32 mouse cellular contexts compared by ENCODE assay signal in the genomic region with DNA sequence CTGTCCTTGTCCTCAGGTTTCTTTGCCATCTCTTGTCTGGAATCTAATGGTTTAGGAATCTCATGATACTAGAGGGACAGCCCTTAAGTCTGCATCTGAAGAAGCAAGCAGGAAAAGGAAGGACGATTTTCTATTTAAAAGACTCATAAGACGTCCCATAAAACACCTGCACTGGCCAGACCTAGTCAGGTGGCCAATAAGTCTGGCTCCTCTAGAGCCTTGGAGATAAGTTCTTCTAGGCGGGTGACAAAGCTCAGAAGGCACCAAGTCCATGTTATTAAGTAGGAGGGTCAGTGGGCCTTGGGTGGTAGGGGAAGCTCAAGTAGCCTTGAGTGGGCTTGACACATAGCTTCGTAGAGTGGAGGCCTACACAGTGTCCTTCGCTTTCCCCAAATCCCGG.
"Had no signal": no experiment of that assay in that cellular context is flagged by ENCODE, and none has a peak within 500 bp of the region (broad histone marks: within the 10 kb centered on the region; RNA-seq: fewer than 3 reads in every experiment).

No protein-coding gene starts in this region.

- H3K9ac ChIP-seq: heart, embryonic 12.5 days; heart, embryonic 13.5 days; heart, embryonic 15.5 days; hindbrain, embryonic 12.5 days; hindbrain, embryonic 13.5 days; hindbrain, embryonic 14.5 days; hindbrain, embryonic 15.5 days; kidney, embryonic 15.5 days had no signal

- DNase-seq: heart, postnatal 10 days; heart, postnatal 14 days; heart, postnatal 36 days; heart, postnatal 4 days; kidney, adult 11 months; kidney, adult 18-20 months; kidney, adult 8-10 months; kidney, adult 9 months; kidney, postnatal 10 days; kidney, postnatal 14 days; kidney, postnatal 25 days; kidney, postnatal 36 days; kidney, postnatal 4 days; layer of hippocampus, adult 9-11 months; layer of hippocampus, postnatal 36 days had no signal

- H3K9me3 ChIP-seq: heart, embryonic 10.5 days; heart, embryonic 12.5 days; heart, embryonic 13.5 days; heart, embryonic 15.5 days; hindbrain, embryonic 10.5 days; hindbrain, embryonic 12.5 days; hindbrain, embryonic 13.5 days; hindbrain, embryonic 15.5 days; kidney, embryonic 15.5 days had no signal

- H3K27ac ChIP-seq: heart, embryonic 10.5 days; heart, embryonic 13.5 days; heart, embryonic 15.5 days; hindbrain, embryonic 10.5 days; hindbrain, embryonic 12.5 days; hindbrain, embryonic 13.5 days; hindbrain, embryonic 14.5 days; hindbrain, embryonic 15.5 days; hindbrain, postnatal 0 days; kidney, embryonic 15.5 days; kidney, postnatal 0 days; layer of hippocampus, adult 2 months; left cerebral cortex, adult 2 months had no signal

- ATAC-seq: hindbrain, embryonic 16.5 days; hindbrain, postnatal 0 days; inflammation-experienced regulatory T-cells, adult 6 months had no signal

- H3K4me2 ChIP-seq: heart, embryonic 11.5 days; heart, embryonic 12.5 days; heart, embryonic 13.5 days; heart, embryonic 15.5 days; hindbrain, embryonic 12.5 days; hindbrain, embryonic 13.5 days; hindbrain, embryonic 14.5 days; hindbrain, embryonic 15.5 days; kidney, embryonic 15.5 days had no signal

- H3K4me3 ChIP-seq: heart, embryonic 10.5 days; heart, embryonic 12.5 days; heart, embryonic 13.5 days; heart, embryonic 15.5 days; hindbrain, embryonic 10.5 days; hindbrain, embryonic 12.5 days; hindbrain, embryonic 13.5 days; hindbrain, embryonic 15.5 days; kidney, embryonic 15.5 days; layer of hippocampus, adult 2 months; left cerebral cortex, adult 2 months had no signal

- H3K27me3 ChIP-seq: heart, embryonic 12.5 days; heart, embryonic 13.5 days; heart, embryonic 15.5 days; hindbrain, embryonic 12.5 days; hindbrain, embryonic 13.5 days; hindbrain, embryonic 15.5 days; kidney, embryonic 15.5 days had no signal

- H3K4me1 ChIP-seq: hindbrain, embryonic 10.5 days had no signal

- H3K36me3 ChIP-seq: hindbrain, embryonic 12.5 days had no signal
